Mouse (Mus musculus) olfactory bulb, adult 2 months (tissue): ENCODE results near the gene Otop3.

Source experiments
- CTCF ChIP-seq: fragments of 200-500 bp; IDR thresholded peaks from 2 replicates; pipeline ENCODE4 v1.5.1; 2012; ENCODE audit warnings: low read depth, mild to moderate bottlenecking, low read length, moderate library complexity; ENCODE audit not compliant: insufficient read depth
- POLR2A ChIP-seq: fragments of 200-500 bp; IDR thresholded peaks from 2 replicates; pipeline ENCODE4 v1.6.1; 2012; ENCODE audit warnings: mild to moderate bottlenecking, low read depth, low read length, moderate library complexity; ENCODE audit not compliant: insufficient read depth

DNA sequence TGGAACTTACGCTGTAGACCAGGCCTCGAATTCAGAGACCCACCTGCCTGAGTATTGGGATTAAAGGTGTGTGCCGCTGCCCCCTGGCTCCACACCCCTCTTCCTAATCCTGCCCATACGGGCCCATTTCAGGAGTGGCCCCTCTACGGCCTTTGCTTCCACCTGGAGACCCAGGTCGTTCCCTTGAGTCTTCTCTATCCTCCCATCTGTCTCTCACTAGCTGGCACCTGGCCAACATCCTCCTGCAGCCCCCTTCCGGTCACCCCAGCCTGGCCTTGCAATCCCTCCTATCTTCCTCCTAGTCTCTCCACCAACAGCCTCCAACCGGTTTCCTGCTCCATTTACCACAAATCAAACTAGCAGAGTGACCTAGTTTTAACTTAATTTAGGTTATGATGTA is 44.6 kb upstream of the Otop3 start:
- TF ChIP-seq CTCF (no peak), POLR2A (no peak)
